Mouse (Mus musculus) MEL (cell line): ENCODE data around the gene Sez6. TPM values are rescaled to one million over a fixed set of nuclear protein-coding genes. Genes with fewer than 3 reads are reported as not detected.

Experiments
- DNase-seq: peaks from one replicate; pipeline ENCODE4 v3.0.0; 2011; ENCODE audit warnings: low read depth, low spot score
- H3K27ac ChIP-seq: 2 replicates; pipeline ENCODE4 v1.5.1; 2012; ENCODE audit warnings: low read depth, mild to moderate bottlenecking, control low read depth, low read length, moderate library complexity; ENCODE audit not compliant: control insufficient read depth
- H3K27me3 ChIP-seq, 2 experiments: fragments of 150-350 bp in 1 of 2; sonication (generic) in 1 of 2; 2 replicates each; pipeline ENCODE4 v1.6.1; 2012; ENCODE audit warnings: low read length in 2 of 2, mild to moderate bottlenecking in 2 of 2, improper control_type of control experiment in 1 of 2, moderate library complexity in 1 of 2; ENCODE audit not compliant: insufficient read depth in 2 of 2, control insufficient read depth in 1 of 2
- H3K36me3 ChIP-seq, 2 experiments: 2 replicates each; pipeline ENCODE4 v1.6.1; 2012 to 2014; ENCODE audit warnings: low read length in 2 of 2, improper control_type of control experiment in 1 of 2, inconsistent platforms in 1 of 2, mild to moderate bottlenecking in 1 of 2; ENCODE audit not compliant: insufficient read depth in 2 of 2, control insufficient read depth in 1 of 2
- H3K4me1 ChIP-seq, 2 experiments: fragments of 150-350 bp in 1 of 2; sonication (generic) in 1 of 2; 2 replicates each; pipeline ENCODE4 v1.6.1; 2012; ENCODE audit warnings: low read length in 2 of 2, improper control_type of control experiment in 1 of 2, mild to moderate bottlenecking in 1 of 2; ENCODE audit not compliant: insufficient read depth in 2 of 2, control insufficient read depth in 1 of 2
- H3K4me3 ChIP-seq, 2 experiments: fragments of 150-350 bp in 1 of 2; sonication (generic) in 1 of 2; 2 replicates each; pipeline ENCODE4 v1.5.1; 2012; ENCODE audit warnings: low read depth in 2 of 2, low read length in 2 of 2, mild to moderate bottlenecking in 2 of 2, moderate library complexity in 2 of 2, control low read depth in 1 of 2, improper control_type of control experiment in 1 of 2; ENCODE audit not compliant: control insufficient read depth in 1 of 2, insufficient read depth in 1 of 2
- H3K79me2 ChIP-seq: 2 replicates; pipeline ENCODE4 v1.6.1; 2012; ENCODE audit warnings: mild to moderate bottlenecking, low read length, moderate library complexity; ENCODE audit not compliant: control insufficient read depth, poor library complexity, insufficient read depth
- H3K9ac ChIP-seq: 2 replicates; pipeline ENCODE4 v1.6.1; 2012; ENCODE audit warnings: low read depth, mild to moderate bottlenecking, control low read depth, low read length, moderate library complexity; ENCODE audit not compliant: control insufficient read depth, poor library complexity, severe bottlenecking
- H3K9me3 ChIP-seq: fragments of 150-350 bp; sonication (generic); replicated peaks from 2 replicates; pipeline ENCODE4 v1.6.1; 2012; ENCODE audit warnings: mild to moderate bottlenecking, low read length, improper control_type of control experiment, moderate library complexity; ENCODE audit not compliant: insufficient read depth
- CTCF ChIP-seq, 3 experiments: IDR thresholded peaks in 2 of 3; conservative IDR thresholded peaks in 1 of 3; 2 replicates each; pipeline ENCODE4 v1.5.1; 2011 to 2012; ENCODE audit warnings: low read length in 3 of 3, low read depth in 2 of 3, mild to moderate bottlenecking in 2 of 3, improper control_type of control experiment in 1 of 3, inconsistent platforms in 1 of 3, mixed read lengths in 1 of 3, moderate library complexity in 1 of 3; ENCODE audit not compliant: control insufficient read depth in 1 of 3, insufficient read depth in 1 of 3, poor library complexity in 1 of 3, severe bottlenecking in 1 of 3
- EP300 ChIP-seq, 2 experiments: IDR thresholded peaks; 2 replicates each; pipeline ENCODE4 v1.6.1; 2011; ENCODE audit warnings: improper control_type of control experiment in 2 of 2, low read length in 2 of 2, low read depth in 1 of 2, mild to moderate bottlenecking in 1 of 2
- GATA1 ChIP-seq: IDR thresholded peaks from 2 replicates; pipeline ENCODE4 v1.6.1; 2011; ENCODE audit warnings: low read depth, low read length, improper control_type of control experiment
- MAX ChIP-seq: IDR thresholded peaks from 2 replicates; pipeline ENCODE4 v1.6.1; 2011; ENCODE audit warnings: low read length, improper control_type of control experiment
- MAZ ChIP-seq: IDR thresholded peaks from 2 replicates; pipeline ENCODE4 v1.6.1; 2012; ENCODE audit warnings: low read depth, mild to moderate bottlenecking, inconsistent platforms, low read length, improper control_type of control experiment
- MEF2A ChIP-seq: IDR thresholded peaks from 2 replicates; pipeline ENCODE4 v1.6.1; 2014; ENCODE audit warnings: low read depth, mild to moderate bottlenecking, inconsistent platforms, low read length, improper control_type of control experiment; ENCODE audit not compliant: poor library complexity, insufficient replicate concordance, severe bottlenecking; ENCODE audit errors: extremely low read depth
- MXI1 ChIP-seq: IDR thresholded peaks from 2 replicates; pipeline ENCODE4 v1.6.1; 2011; ENCODE audit warnings: mild to moderate bottlenecking, low read depth, low read length, improper control_type of control experiment
- NELFE ChIP-seq: IDR thresholded peaks from 2 replicates; pipeline ENCODE4 v1.6.1; 2011; ENCODE audit warnings: low read depth, low read length, improper control_type of control experiment
- POLR2AphosphoS2 ChIP-seq: IDR thresholded peaks from 2 replicates; pipeline ENCODE4 v1.6.1; 2011; ENCODE audit warnings: low read length, improper control_type of control experiment
- RCOR1 ChIP-seq: IDR thresholded peaks from 2 replicates; pipeline ENCODE4 v1.6.1; 2012; ENCODE audit warnings: low read depth, mild to moderate bottlenecking, inconsistent platforms, low read length, improper control_type of control experiment
- SIN3A ChIP-seq: IDR thresholded peaks from 2 replicates; pipeline ENCODE4 v1.6.1; 2012; ENCODE audit warnings: low read length, improper control_type of control experiment, inconsistent platforms
- SMC3 ChIP-seq: IDR thresholded peaks from 2 replicates; pipeline ENCODE4 v1.6.1; 2011; ENCODE audit warnings: low read depth, low read length, improper control_type of control experiment
- UBTF ChIP-seq: IDR thresholded peaks from 2 replicates; pipeline ENCODE4 v1.6.1; 2012; ENCODE audit warnings: low read depth, mild to moderate bottlenecking, inconsistent platforms, low read length, improper control_type of control experiment, moderate library complexity, borderline replicate concordance; ENCODE audit not compliant: insufficient read depth
- ZNF384 ChIP-seq: IDR thresholded peaks from 2 replicates; pipeline ENCODE4 v1.6.1; 2012; ENCODE audit warnings: low read depth, mild to moderate bottlenecking, inconsistent platforms, low read length, improper control_type of control experiment
- polyA plus RNA-seq, 2 experiments: library from polyadenylated mRNA; stranded (reverse) in 1 of 2; unstranded in 1 of 2; fragments of >175 nt in 1 of 2; fragments of >200 nt in 1 of 2; gene quantifications; 2 replicates each; pipeline versions ENCODE4 v1.2.1 to v1.2.4; 2012; ENCODE audit warnings: low replicate concordance in 2 of 2, low read depth in 1 of 2; ENCODE audit not compliant: insufficient read length in 2 of 2, insufficient read depth in 1 of 2, missing spikeins in 1 of 2
- total RNA-seq: library from RNA; depleted of rRNA; stranded (reverse); fragments of 300-350 nt; gene quantifications from 2 replicates; pipeline ENCODE4 v1.2.3, GENCODE M21; 2012

Gene Sez6
- total and polyA plus RNA-seq, 3 experiments: 0.04 TPM; not detected in 2

DNA sequence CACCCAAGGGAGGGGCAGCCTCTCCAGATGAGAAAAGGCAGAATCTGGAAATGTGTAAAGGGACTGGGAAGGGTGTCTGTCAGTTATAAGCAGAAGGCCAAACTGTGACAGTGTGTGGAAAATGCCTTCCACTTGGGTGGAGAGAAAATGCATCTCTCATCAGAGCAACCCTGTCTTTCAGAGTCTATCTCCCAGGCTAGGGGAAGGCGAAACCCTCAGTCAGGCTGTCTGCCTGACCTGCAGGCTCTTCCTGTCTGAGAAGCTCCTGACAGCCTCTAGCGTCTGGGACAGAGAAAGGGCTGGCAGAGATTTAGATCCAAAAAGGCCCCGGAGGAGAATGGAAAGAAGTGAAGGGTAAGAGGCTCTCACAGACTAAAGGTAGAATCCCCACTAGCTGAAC is 26.8 kb upstream of the Sez6 start:
- peaks cover 40 to 43% of the 10 kb centered on the region in 2 experiments for H3K27me3 ChIP-seq
- H3K9ac ChIP-seq: no peak overlapping the region
- H3K4me1 ChIP-seq: peaks cover 0 to 4% of the 10 kb centered on the region in 2 experiments; a peak in 1 of 4 replicates
- no peak overlapping the region for H3K27ac ChIP-seq
- TF ChIP-seq POLR2AphosphoS2 (no peak), MXI1 (no peak), SMC3 (no peak), NELFE (no peak), MAZ (no peak), MAX (no peak), RCOR1 (no peak)
- TF ChIP-seq, all 39 proteins: peak for 0
- no peak for DNase-seq
- Histone ChIP-seq H3K9me3 (no peaks in the 10 kb centered on the region), H3K36me3 (peaks cover 0 to 3% of the 10 kb centered on the region in 2 experiments; a peak in 1 of 4 replicates), H3K79me2 (no peaks in the 10 kb centered on the region), H3K4me3 (no peak overlapping the region)

DNA sequence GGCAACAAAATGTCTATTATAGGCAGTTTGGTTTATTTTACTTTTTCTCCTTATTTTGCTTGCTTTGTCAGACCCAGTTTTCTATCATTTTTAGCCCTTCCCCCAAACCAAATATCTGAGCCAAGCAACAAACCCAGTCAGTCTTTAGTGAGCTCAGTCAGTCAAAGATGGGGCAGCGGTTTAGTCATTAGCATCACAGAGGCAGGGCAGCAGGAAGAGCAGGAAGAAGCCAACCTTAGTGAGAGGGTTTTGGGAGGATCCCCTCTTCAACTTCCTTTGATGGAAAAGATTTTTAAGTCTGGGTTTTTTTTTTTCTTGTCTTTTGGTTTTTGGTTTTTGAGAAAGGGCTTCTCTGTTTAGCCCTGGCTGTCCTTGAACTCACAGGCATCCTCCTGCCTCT is 25.9 kb upstream of the Sez6 start:
- no peak overlapping the region for H3K9ac ChIP-seq
- peaks cover 0 to 4% of the 10 kb centered on the region in 2 experiments; a peak in 1 of 4 replicates for H3K4me1 ChIP-seq
- no peak overlapping the region for H3K27ac ChIP-seq
- H3K27me3 ChIP-seq: peaks cover 39 to 41% of the 10 kb centered on the region in 2 experiments
- DNase-seq: no peak
- TF ChIP-seq SIN3A: no peak
- no peak for TF ChIP-seq CTCF (IDR thresholded peaks at IDR 0.05 in 2 of 3, conservative IDR thresholded peaks at IDR 0.05 in 1 of 3; ENCODE audit: control insufficient read depth in 1 of 3, insufficient read depth in 1 of 3, low read depth in 2 of 3, low read length in 3 of 3, poor library complexity in 1 of 3, severe bottlenecking in 1 of 3)
- no peak for TF ChIP-seq UBTF
- H3K9me3 ChIP-seq: no peaks in the 10 kb centered on the region
- no peaks in the 10 kb centered on the region for H3K79me2 ChIP-seq
- no peak overlapping the region for H3K4me3 ChIP-seq
- H3K36me3 ChIP-seq: peaks cover 0 to 3% of the 10 kb centered on the region in 2 experiments; a peak in 1 of 4 replicates

DNA sequence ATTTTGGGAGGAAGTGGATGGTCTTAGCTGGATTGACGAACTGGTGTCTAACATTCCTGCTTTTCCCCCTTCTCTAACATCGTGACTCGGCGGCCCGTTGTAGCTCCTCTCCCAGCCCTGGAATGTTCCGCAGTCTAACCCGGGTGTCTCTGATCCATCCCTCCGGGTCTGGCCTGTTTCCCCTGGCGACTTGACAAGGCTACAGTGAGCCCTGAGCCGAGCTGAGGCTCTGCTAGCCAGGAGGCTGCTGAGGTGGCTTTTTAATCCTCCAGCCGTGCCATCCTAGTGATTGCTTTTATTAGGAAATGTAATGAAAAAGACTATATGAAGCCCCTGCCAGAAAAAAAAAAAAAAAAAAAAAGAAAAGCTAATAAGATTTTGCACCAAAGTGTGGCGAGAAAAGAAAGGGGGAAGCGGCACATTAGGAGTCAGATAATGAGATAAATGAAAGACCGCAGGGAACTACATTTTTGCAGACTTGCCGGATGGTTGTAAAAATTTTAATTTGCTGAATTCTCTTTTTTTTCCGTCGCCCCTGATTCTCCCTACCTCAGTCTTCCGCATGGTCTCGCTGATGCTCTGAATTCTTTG is 24.4 kb upstream of the Sez6 start:
- Histone ChIP-seq H3K4me3 (no peak overlapping the region), H3K9me3 (no peaks in the 10 kb centered on the region), H3K27me3 (peaks cover 38 to 48% of the 10 kb centered on the region in 2 experiments), H3K9ac (no peak overlapping the region), H3K36me3 (peaks cover 0 to 3% of the 10 kb centered on the region in 2 experiments; a peak in 1 of 4 replicates), H3K4me1 (peaks cover 0 to 4% of the 10 kb centered on the region in 2 experiments; a peak in 1 of 4 replicates), H3K27ac (no peak overlapping the region), H3K79me2 (no peaks in the 10 kb centered on the region)
- TF ChIP-seq EP300 (IDR thresholded peaks at IDR 0.05; ENCODE audit: low read depth in 1 of 2, low read length in 2 of 2): peak in 1 of 2 experiments; percentile 43; a peak in 1 of 4 replicates
- TF ChIP-seq ZNF384: peak; percentile 93
- TF ChIP-seq MEF2A: no peak
- TF ChIP-seq GATA1: peak; percentile 48
- DNase-seq: peak; percentile 36
